Mouse (Mus musculus) mesoderm, embryonic 11.5 days (tissue): ENCODE results near the gene Wfdc15a.
"Not testable (repeated sequence)": the region's sequence is repeated elsewhere in the genome, so short reads cannot be mapped to it uniquely, and the experiment has no call there.

Source experiments
- DNase-seq: peaks from one replicate; pipeline ENCODE4 v3.0.0-alpha.2; 2012; ENCODE audit warnings: low read depth, low spot score

Gene Wfdc15a

DNA sequence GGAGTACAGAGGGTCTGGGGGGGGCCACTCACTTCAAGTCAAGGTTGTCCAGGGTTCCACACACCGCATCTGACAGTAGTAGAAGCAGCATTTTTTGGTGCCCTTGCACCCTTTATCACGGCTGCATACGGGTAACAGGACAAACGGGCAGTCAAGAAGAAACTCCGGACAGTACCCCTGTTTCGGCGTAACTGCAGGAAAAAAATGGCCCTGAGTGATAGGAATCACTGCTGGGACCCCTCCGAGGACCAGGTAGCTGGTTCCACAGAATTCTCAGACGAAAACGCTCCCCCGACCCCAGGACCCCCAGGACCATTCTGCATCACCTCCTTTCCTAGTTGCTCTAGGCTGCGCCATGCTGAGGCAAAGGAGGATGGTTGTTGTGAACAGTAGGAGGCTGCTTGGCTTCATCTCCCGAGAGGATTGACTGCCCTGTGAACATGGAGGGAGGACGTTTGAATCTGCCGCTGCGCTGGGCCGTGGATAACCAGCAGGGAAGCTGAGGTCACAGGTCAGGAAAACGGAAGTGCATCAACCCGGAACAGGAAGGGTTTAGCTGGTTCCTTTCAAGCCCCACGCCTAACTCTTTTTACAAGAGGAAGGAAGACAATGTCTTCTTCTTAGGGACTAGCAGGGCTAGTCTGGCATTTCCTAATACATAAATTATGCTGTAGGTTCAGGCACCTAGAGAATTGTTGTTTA is at the start of gene Wfdc15a:
TSS of gene Wfdc15a (minus strand) at position 505 of the 702 bp plus-strand sequence.
- DNase-seq: peak; percentile 11

DNA sequence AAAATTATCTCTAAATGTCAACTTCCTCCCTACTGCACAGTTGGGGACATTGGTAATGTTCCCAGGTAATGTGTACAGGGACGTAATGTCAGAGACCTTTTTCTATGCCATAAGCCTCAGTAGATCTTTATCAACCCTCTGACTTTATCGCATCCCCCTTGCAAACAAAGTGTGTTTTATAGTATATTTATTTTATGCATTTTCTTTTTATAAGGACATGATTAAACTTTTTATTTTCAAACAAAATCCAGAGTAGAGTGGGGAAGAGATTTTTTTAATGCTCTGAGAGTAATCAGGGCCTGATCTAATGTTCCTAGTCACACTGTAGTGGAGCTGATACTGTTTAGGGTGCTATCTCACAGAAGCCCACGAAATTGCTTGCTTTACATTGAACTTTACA is 38.4 kb upstream of the Wfdc15a start, which contains the start of gene Svs2:
TSS of gene Svs2 (minus strand) at position 101 of the 400 bp plus-strand sequence.
- no peak for DNase-seq

DNA sequence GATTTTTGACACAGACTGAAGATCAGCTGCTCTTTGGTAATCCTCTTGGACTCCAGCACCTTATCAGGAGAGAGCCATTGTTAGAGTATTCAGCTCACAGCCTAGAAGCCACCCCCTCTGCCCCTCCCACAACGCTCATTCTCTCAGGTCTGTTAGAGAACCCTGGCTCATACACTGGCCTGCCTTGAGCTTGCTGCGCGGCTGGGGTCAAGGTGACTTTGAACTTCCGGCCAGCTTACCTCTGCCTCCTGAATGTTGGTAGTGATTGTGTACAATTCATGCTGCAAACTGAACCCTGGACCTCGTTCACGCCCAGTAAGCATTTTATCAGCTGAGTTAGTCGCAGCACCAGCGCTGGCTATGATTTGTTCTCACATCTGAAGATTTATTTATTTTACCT is 32.7 kb upstream of the Wfdc15a start:
- DNase-seq: no peak

DNA sequence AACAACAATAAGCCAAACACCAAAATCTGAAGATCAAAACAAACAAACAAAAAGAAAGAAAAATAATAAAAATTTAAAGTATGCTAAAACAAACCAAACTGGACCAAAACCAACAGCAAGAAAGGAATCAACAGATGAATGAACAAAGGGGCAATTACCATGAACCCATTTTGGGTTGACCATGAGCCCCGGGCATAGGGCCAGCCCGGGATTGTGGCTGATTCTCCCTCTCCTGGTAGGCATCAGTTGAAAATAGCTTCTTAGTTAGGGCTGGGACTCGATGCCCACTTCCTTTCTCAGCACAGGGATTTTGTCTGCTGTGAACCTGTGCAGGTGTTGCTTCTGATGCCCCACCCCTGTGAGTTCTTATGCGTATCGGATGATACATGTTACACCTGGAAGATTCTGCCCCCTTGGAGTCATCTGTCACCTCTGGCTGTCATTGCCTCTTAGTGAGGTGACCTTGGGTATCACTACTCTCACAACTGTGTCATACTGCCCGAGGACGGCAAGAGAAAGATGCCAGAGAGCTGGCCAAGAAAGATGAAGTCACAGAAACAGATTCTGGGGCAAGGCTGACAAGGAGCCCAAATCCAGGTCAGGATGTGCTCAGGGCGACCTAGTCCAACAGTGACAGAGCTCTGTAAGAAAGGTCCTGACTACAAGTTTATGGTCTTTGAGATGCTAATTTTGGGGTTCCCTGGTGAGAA is 28.6 kb upstream of the Wfdc15a start:
- no peak for DNase-seq

DNA sequence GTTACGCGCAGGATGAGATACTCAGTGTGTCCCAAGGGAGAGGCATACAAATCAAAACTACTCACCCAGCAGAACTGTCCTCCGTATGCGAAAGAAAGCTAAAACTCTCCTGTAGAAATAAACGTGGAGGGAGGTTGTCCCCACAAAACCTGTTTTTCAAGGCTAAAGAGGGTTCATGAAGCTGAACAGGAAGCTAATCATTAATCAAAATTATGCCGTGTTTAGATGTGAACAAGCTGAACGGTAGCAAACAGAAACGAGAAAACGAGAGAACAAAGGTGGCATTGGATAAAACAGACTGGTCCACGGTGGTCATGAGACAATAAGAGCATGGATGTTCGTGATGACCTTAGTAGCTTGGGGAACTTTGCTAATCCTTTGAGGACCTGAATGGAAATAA is 21.6 kb upstream of the Wfdc15a start, which contains the start of gene Wfdc15b:
TSS of gene Wfdc15b (minus strand) at position 139 of the 400 bp plus-strand sequence.
- DNase-seq: no peak

DNA sequence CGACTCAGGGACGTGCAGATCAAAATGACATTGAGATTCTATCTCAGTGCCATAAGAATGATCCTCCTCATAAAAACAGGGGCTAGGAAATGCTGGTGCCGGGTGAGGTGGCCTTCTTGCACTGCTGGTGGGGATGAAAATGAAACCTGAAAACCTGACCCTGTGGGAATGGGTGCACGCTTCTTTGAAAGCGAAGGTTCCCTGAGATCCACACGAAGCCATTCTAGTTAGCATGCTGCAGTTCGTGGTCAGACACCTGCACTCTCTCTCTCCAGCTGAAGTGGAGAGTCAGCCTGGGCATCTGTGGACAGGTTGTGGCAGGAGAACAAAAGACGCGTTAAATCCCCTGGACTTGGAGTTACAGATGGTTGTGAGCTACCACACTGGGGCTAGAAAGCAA is 19.4 kb upstream of the Wfdc15a start:
- no peak for DNase-seq

DNA sequence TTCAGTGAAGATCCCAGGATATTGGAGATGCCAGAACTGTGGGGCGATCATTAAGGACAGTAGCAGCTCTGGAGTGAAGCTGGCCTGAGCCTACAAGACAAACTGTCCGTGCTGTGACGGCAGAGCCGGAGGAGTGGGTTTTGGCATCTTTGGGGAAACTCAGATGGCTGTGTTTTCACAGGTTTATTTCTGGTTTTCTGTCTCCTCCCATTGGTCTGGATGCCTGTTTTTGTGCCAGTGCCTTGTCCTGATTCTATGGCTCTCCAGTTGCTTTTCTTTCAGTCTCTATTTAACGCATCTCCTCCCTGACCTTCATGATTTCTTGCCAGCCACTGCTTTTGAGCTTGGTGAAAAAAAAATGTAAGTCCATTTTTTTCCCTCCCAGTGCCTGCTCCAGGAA is 12.8 kb upstream of the Wfdc15a start:
- DNase-seq: no peak

DNA sequence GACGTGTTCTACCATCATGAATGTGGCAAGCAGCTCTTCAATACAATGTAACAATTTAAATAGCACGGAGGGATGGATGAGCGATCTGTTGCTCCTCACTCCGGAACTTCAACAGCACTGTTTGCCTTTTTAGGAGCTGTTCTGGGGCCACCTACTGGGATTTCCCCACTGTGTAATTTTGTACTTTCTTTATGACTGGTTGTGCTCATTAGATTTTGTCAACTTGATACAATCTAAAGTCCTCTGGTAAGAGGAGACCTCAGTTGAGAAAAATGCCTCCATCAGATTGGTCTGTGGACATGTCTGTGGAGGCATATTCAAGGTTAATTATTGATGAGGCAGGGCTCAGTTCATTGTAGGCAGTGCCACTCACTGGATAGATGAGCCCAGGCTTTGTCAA is 11.0 kb upstream of the Wfdc15a start:
- DNase-seq: no peak

DNA sequence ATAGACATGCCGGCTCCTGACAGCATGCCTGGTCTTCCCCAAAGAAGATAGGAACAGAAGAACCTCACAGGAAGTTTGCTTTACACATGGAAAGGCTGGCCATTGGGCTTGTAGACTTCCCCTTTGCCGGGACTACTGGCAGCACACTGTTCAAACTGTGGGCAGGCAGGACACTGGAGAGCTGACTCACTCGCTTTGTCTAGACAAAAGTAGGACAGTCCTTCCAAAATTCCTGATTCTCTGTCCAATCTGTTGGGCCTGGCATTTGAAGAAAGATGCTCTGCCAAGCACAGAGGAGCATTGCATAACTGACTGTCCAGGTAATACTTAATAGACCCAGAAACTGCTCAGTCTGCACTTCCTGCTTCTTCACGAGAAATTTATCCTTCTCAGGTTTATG is 6.7 kb upstream of the Wfdc15a start:
- no peak for DNase-seq

DNA sequence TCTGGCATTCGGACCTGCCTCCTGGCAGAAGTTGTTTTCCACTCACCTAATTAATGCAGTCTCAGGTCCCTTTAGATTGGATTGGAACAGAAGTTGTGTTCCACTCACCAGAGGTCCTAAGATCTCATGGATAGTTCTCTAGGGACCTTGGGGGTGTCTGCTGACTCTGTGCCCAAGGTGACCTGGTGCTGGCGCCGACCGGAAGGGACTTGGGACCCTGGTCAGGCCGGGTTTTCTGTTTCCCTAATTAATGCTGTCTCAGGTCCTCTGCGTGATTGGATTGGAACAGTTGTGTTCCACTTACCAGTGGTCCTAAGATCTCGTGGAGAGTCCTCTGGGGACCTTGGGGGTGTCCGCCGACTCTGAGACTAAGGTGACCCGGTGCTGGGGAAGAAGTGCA is 6.1 kb upstream of the Wfdc15a start:
- DNase-seq: not testable (repeated sequence)

DNA sequence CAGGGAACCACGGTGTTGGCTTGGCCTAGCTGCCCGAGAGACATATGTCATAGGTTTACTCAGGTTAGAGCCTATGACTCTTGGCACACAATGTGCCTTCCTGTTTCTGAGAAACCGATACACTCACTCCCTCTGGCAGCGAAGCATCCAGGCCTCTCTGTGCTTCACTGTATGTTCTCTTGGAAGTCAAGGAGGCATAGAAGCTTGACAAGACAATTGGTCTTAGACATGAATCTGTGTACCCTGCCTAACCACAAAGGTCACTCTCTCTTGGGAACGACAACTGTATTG is 3.3 kb downstream of the Wfdc15a start:
- no peak for DNase-seq

DNA sequence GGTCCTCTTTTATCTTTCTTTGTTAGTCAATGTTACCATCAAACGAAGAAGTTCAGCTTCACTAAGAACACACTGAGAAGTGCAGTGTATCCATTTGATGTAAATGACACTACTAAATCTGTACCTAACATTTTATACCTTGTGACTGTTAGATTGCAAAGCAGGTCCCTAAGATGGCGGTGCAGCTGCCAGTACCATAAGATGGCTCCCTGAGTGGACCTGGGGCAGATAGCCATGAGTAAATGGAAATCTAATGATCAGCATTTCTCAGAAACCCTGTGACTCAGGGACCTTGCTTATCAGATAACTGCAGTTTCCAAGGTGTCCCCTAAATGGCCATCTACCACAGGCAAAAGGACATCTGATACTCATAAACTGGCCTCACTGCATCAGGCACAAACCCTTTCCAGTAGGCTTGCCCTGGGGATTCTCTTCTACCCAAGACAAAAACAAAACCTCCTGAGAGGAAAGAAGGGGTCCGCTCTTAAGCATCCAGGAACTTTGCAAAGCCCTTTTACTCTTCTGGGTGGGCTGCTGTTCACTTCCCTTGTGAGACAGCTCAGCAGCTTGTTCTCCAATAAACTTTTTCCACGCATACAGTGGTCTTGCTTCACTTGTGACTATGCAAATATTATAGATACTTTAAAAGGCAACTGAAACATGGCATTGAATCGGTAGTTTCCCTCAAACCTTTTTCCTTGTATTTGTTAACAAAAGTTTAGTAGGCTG is 3.8 kb downstream of the Wfdc15a start:
- DNase-seq: no peak

DNA sequence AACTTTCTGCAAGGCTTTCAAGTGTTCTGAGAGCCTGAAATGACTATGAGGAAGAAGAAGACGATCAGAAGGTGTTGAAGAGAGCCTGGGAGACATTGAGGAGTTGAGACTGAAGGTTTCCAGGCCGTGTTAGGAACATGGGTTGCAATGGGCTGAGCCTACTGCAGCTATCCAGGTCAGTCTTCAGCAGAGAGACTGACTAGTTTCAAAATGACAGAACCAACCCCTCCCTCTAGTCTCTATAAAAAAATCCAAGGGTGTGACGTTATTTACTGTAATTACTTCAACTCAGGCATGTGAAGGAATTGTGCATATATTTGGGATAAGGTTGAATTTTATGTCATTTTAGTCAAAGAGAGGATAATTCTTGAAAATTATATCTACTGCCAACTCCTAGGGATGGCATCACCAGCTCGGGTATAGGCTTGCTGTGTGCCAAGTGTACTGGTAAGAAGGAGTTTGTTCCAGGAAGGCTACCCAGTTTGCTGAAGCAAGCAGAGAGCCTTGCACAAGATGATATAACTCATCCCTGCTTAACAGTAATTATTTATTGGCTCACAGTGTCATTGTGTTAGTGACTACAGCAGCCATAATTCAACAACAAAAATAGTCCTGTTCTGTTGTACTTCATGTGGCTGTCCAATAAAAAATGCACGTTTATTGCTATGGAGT is 4.8 kb downstream of the Wfdc15a start:
- DNase-seq: no peak

DNA sequence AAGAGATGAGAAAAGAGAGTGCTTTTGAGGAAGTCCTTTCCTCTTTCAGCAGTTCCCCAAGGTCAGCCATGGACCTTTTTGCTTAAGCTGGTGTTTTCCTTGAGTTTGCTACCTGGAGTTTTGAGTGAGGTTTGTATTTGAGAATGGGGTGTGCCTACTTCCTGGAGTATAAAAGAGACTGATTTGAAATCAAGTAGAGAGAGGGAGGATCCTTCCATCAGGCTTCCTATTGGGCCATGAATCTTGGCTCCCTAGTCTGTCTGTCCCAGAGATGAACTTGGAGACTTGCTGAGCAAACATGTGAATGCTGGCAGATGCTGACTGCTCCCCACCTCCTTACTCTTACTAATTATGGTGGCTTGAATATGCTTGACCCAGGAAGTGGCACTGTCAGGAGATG is 7.7 kb downstream of the Wfdc15a start:
- no peak for DNase-seq

DNA sequence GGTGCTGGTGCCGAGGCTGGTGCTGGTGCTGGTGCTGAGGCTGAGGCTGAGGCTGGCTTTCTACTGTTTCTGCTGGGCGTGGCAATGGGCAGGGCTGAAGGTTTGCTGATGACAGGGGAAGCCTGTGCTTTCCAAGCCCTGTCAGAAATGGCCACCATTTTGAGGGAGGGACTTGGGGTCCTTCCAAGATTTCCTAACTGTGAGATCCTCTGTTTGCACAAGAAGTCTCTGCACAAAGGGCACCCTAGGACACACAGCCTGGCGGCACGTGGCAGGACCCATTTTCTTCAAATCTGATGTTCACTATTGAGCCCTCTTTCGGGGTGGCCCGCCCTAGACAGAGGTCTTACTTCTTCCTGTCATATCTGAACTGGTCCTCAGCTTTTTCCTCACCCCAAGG is 9.4 kb downstream of the Wfdc15a start, which contains the start of gene Wfdc12:
TSS of gene Wfdc12 (minus strand) at position 33 of the 400 bp plus-strand sequence.
- DNase-seq: no peak

DNA sequence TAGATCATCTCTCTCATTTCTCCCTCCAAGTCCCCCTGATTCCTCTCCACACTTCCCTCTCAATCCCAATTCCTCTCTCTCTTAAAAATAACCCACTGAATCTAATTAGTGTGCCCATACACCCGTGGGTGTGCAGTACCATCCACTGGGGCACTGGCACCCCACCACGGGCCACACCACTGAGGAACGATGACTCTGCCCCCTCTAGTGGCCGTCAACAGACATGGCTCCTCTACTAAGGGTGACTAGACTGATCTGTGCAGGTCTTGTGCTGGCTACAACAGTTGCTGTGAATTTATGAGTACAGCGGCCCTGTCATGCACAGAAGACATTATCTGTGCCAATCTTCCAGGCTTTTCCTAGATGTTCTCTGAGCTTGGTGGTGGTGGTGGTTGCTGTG is 11.2 kb downstream of the Wfdc15a start:
- no peak for DNase-seq

DNA sequence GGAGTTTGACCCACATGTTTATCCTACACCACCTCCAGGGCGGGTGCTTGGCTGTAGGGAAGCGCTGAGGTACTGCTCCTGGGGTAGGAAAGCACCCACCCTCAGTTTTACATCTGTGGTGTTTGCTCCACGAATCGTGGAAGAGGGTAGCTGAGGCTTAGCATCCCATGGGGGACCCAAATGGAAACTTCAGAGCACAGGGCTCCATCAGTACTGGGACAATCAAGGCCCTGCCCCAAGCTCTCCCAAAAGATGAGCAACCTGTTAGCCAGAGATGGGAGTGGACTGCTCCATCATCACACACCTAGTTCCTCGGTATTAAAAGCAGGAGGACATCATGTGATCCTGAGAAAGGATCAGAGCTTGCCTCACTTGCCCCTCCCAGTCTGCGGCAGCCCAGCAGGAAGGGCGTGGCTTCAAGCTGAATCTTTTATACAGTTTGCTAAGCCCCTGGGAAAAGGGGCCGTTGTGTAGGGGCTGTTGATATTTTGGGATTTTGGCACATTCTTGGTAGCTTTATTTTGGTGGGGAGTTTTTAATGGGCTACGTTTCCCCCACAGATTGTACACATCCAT is 15.7 kb downstream of the Wfdc15a start:
- no peak for DNase-seq

DNA sequence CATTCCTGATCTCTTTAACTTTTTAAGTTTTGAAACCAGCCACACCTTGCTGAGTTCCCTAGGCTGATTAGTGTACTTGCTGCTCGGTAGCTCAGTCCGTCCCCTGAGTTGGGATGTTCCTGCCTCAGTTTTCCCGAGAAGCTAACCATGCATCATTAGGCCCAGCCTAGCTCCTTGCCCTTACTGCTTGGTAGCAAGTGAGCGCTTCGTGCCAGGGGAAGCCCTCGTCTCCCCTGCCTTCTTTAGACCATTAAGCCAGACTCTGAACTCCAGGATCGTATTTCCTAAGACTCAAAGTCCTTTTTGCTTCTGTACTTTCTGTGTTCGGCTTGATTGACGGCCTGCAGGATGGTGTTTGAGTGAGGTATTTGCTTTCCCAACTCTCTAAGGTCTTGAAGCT is 16.6 kb downstream of the Wfdc15a start:
- DNase-seq: no peak

DNA sequence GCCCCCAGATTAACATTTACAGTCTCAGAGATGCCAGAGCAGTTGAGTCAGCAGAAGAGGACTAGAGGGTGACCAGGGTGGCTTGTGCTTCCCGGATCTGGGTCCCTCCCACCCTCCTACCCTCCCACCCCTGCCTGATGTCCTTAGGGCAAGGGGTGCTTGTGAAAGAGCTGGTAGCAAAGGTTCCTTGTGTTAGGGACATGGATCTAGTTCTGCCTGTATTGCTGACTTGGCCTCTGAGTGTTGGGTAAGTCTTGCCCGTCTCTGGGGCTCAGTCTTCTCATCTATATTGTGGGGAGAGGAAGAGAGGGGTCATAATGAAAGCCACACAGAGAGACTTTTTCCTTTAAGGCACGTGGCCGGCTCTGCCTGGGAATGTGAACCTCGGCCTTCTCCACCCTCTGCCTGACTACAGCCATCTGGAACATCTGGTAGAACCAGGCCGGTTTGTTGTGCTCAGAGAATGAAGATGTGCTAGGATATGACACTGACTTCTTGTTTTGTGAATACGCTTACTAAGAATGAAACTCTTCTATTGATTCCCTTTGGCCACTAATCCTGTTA is 17.2 kb downstream of the Wfdc15a start, which contains the start of gene Wfdc5:
TSS of gene Wfdc5 (minus strand) at position 51 of the 564 bp plus-strand sequence.
- DNase-seq: no peak

DNA sequence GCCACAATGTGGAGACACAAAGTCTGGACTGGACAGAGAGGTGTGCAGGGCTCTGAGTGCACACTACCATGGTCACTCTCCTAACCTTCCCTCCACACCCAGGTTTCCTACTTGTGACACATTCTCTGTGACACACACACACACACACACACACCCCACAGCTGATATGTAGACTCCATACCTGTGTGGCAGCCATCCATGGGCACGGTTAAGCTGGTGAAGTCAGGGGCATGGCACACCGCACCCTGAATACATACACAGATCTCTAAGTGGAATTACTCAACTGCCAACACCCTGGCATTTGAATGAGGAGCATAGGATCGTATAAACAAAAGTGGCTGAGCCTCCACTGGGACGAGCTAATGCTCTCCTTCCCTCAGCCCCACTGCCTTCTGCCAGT is 19.2 kb downstream of the Wfdc15a start:
- DNase-seq: no peak

DNA sequence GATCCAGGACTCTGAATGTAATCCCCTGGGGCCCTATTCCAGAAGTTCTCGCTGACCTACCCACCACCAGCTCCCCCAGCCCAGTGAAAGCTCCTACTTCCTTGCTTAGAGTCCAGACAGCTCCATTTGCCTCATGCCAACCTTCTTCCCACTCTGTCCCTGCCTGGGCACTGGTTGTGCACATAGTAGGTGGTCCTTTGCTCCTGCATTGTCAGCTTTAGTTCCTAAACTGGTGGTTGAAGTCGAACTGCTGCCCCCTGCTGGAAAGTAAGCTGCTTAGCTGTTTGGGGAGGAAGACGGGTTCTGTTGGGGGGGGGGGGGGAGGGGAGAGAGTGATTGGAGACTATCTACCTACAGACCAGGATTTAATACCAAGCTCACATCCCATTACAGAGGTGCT is 19.8 kb downstream of the Wfdc15a start:
- no peak for DNase-seq
